Mouse (Mus musculus): ENCODE measurements around the gene Nxnl2.

GRCm38 (mm10) chr13:51179362-51179761, 8.5 kb downstream of the Nxnl2 start:
- TF ChIP-seq POLR2A (IDR thresholded peaks at IDR 0.05; ENCODE audit: borderline replicate concordance, low read depth, low read length), result no peak
- no peak for TF ChIP-seq CTCF (IDR thresholded peaks at IDR 0.05; ENCODE audit: low read depth, low read length)
